Mouse (Mus musculus): ENCODE measurements around the gene Wdr66. TPM values are rescaled to one million over a fixed set of nuclear protein-coding genes. Genes with fewer than 3 reads are reported as not detected.

The Wdr66 gene
- polyA plus RNA-seq, 1 experiment = not detected

DNA sequence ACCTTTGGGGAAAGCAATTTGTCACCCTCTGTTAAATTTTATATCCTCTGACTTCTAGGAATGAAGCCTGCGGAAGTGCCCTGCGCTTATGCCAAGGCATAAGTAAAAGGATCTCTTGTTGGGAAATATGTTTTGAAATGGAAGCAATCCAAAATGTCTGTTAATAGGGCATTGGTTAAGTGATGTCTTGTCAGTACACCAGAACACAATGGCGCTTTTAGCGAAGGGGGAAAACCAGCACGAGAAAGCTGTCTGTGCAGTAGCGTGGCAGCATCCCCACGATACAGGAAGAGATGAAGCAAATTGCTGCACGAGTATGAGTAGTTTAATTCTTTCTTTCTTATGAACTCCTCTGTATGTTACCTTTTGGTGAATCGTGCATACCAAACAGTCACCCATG, 42.8 kb downstream of the Wdr66 start:
- no peaks in the 10 kb centered on the region for H3K9me3 ChIP-seq (replicated peaks; ENCODE audit: control insufficient read depth, insufficient read depth, low read length, poor library complexity, severe bottlenecking)
- H3K4me1 ChIP-seq (ENCODE audit: control insufficient read depth, insufficient read depth, low read length) = no peaks in the 10 kb centered on the region
- H3K4me3 ChIP-seq (ENCODE audit: low read depth, low read length) = no peak overlapping the region
- H3K9ac ChIP-seq (ENCODE audit: low read depth, poor library complexity, severe bottlenecking) = no peak overlapping the region
- H3K27me3 ChIP-seq (ENCODE audit: control insufficient read depth, insufficient read depth, low read length, poor library complexity, severe bottlenecking) = no peaks in the 10 kb centered on the region
- TF ChIP-seq EP300 (IDR thresholded peaks at IDR 0.05; ENCODE audit: insufficient read depth, low read depth, low read length) (no peak), POLR2A (IDR thresholded peaks at IDR 0.05; ENCODE audit: insufficient read depth, low read length) (no peak), CTCF (IDR thresholded peaks at IDR 0.05; ENCODE audit: low read depth, low read length) (no peak)
- no peak overlapping the region for H3K27ac ChIP-seq (ENCODE audit: insufficient read depth, low read length)
- H3K36me3 ChIP-seq (ENCODE audit: control insufficient read depth, insufficient read depth, low read length, poor library complexity, severe bottlenecking) = no peaks in the 10 kb centered on the region

DNA sequence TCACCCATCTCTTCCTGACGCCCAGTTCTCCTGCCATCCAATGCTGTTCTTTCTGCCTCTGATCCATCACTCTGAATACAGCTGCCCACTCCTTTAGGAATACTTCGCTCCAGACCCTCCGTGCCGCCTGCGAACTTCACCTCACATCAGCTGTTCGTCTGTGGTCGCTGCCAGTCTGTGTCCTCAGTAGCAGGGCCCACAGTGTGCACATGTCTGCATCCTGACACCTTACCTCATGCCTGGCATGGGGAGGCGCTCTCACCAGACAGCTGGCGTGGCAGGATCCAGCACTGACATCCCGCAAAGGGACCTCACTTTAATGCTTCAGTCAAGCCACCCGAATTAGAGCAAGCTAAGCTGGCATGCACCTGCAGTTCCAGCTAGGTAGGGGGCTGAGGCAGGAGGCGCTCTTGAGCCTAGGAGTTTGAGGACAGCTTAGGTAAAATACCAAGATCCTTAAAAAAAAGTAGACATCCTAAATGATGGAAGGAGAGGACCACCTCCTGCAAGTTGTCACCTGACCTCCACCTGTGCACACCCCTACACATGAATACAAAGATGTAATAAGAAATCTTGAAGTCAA, 44.4 kb downstream of the Wdr66 start:
- H3K9ac ChIP-seq (ENCODE audit: low read depth, poor library complexity, severe bottlenecking) = no peak overlapping the region
- TF ChIP-seq CTCF (IDR thresholded peaks at IDR 0.05; ENCODE audit: low read depth, low read length) (peak; percentile 60), EP300 (IDR thresholded peaks at IDR 0.05; ENCODE audit: insufficient read depth, low read depth, low read length) (no peak)
- H3K36me3 ChIP-seq (ENCODE audit: control insufficient read depth, insufficient read depth, low read length, poor library complexity, severe bottlenecking) = no peaks in the 10 kb centered on the region
- H3K27ac ChIP-seq (ENCODE audit: insufficient read depth, low read length) = no peak overlapping the region
- no peaks in the 10 kb centered on the region for H3K27me3 ChIP-seq (ENCODE audit: control insufficient read depth, insufficient read depth, low read length, poor library complexity, severe bottlenecking)
- H3K9me3 ChIP-seq (replicated peaks; ENCODE audit: control insufficient read depth, insufficient read depth, low read length, poor library complexity, severe bottlenecking) = no peaks in the 10 kb centered on the region
- no peak overlapping the region for H3K4me3 ChIP-seq (ENCODE audit: low read depth, low read length)
- H3K4me1 ChIP-seq (ENCODE audit: control insufficient read depth, insufficient read depth, low read length) = no peaks in the 10 kb centered on the region

DNA sequence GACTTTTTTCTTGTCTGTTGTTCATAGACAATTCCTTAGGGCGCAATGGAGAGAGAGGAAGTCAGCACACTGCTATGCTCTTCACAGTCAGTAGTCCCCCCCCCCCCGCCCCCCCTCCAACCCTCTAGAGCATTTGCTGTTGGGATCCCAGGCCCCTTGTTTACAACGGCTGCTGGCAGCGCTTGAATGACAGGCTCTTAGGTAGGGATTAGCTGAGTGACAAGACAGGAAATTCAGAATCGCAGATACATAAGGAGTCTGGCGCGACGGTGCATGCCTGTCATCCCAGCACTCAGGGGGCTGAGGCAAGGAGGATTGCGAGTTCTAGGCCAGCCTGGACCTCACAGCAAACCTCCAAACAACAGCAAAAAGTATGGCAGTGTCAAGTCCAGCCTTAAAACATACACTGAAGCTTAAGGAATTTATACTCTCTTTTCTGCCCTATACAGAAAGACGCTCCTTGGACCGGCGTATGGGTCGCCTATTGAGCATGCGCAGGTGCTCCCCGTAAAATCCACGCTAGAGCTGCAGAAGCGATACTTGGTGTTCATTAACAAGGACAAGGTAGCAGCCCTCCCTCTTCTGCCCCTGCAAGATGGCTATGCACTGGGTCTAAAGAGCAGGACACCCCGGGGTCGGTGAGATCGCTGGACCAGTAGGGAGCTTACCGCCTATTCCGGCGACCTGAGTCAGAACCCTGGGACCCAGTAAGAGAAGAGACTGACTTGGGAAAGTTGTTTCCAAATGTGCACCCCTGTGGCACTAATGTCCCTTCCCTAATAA, 45.3 kb downstream of the Wdr66 start:
- Histone ChIP-seq H3K27me3 (ENCODE audit: control insufficient read depth, insufficient read depth, low read length, poor library complexity, severe bottlenecking) (no peaks in the 10 kb centered on the region), H3K27ac (ENCODE audit: insufficient read depth, low read length) (no peak overlapping the region), H3K4me3 (ENCODE audit: low read depth, low read length) (no peak overlapping the region), H3K4me1 (ENCODE audit: control insufficient read depth, insufficient read depth, low read length) (no peaks in the 10 kb centered on the region), H3K36me3 (ENCODE audit: control insufficient read depth, insufficient read depth, low read length, poor library complexity, severe bottlenecking) (no peaks in the 10 kb centered on the region), H3K9ac (ENCODE audit: low read depth, poor library complexity, severe bottlenecking) (no peak overlapping the region), H3K9me3 (replicated peaks; ENCODE audit: control insufficient read depth, insufficient read depth, low read length, poor library complexity, severe bottlenecking) (no peaks in the 10 kb centered on the region)
- TF ChIP-seq POLR2A (IDR thresholded peaks at IDR 0.05; ENCODE audit: insufficient read depth, low read length) (no peak), EP300 (IDR thresholded peaks at IDR 0.05; ENCODE audit: insufficient read depth, low read depth, low read length) (no peak), CTCF (IDR thresholded peaks at IDR 0.05; ENCODE audit: low read depth, low read length) (no peak)

DNA sequence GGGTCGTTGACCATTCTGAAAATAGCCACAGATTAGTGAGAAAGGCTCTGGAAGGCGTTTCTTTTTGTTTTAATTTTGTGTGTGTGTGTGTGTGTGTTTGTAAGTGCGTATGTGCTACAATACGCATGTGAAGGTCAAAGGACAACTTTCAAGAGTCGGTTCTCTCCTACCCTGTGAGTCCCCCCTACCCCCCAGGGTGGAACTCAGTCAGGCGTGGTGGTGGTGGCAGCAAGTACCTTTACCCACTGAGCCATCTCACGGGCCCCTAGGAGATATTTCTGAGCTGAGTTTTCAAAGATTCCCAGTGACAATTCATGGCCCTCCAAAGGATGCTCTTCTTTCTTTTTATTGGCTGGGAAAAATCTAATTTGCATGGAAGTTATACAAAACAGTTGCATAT, 45.9 kb downstream of the Wdr66 start:
- TF ChIP-seq CTCF (IDR thresholded peaks at IDR 0.05; ENCODE audit: low read depth, low read length) (no peak), POLR2A (IDR thresholded peaks at IDR 0.05; ENCODE audit: insufficient read depth, low read length) (no peak), EP300 (IDR thresholded peaks at IDR 0.05; ENCODE audit: insufficient read depth, low read depth, low read length) (no peak)
- Histone ChIP-seq H3K9ac (ENCODE audit: low read depth, poor library complexity, severe bottlenecking) (no peak overlapping the region), H3K27me3 (ENCODE audit: control insufficient read depth, insufficient read depth, low read length, poor library complexity, severe bottlenecking) (no peaks in the 10 kb centered on the region), H3K9me3 (replicated peaks; ENCODE audit: control insufficient read depth, insufficient read depth, low read length, poor library complexity, severe bottlenecking) (no peaks in the 10 kb centered on the region), H3K4me3 (ENCODE audit: low read depth, low read length) (no peak overlapping the region), H3K36me3 (ENCODE audit: control insufficient read depth, insufficient read depth, low read length, poor library complexity, severe bottlenecking) (no peaks in the 10 kb centered on the region), H3K27ac (ENCODE audit: insufficient read depth, low read length) (no peak overlapping the region), H3K4me1 (ENCODE audit: control insufficient read depth, insufficient read depth, low read length) (no peaks in the 10 kb centered on the region)

DNA sequence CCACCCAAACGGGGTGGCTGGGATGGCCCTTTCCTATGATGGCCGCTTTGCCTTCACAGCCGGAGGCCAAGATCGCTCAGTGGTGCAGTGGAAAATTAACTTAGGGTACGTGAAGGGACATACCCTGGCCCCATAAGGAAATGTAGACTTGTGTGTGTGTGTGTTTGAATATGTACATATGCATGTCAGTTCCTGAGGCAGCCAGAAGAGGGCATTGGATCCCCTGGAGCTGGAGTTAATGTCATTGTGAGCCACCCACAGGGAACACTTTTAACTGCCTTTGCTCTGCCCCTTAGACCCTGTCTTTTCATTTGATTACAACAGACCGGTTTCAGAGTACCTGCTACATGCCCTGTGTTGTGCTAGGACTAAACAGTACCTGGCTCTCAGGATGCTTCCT, 46.6 kb downstream of the Wdr66 start:
- Histone ChIP-seq H3K9me3 (replicated peaks; ENCODE audit: control insufficient read depth, insufficient read depth, low read length, poor library complexity, severe bottlenecking) (no peaks in the 10 kb centered on the region), H3K36me3 (ENCODE audit: control insufficient read depth, insufficient read depth, low read length, poor library complexity, severe bottlenecking) (no peaks in the 10 kb centered on the region), H3K27ac (ENCODE audit: insufficient read depth, low read length) (no peak overlapping the region), H3K27me3 (ENCODE audit: control insufficient read depth, insufficient read depth, low read length, poor library complexity, severe bottlenecking) (no peaks in the 10 kb centered on the region), H3K4me1 (ENCODE audit: control insufficient read depth, insufficient read depth, low read length) (no peaks in the 10 kb centered on the region), H3K9ac (ENCODE audit: low read depth, poor library complexity, severe bottlenecking) (no peak overlapping the region), H3K4me3 (ENCODE audit: low read depth, low read length) (no peak overlapping the region)
- TF ChIP-seq POLR2A (IDR thresholded peaks at IDR 0.05; ENCODE audit: insufficient read depth, low read length) = no peak
- TF ChIP-seq CTCF (IDR thresholded peaks at IDR 0.05; ENCODE audit: low read depth, low read length) = peak; percentile 35

DNA sequence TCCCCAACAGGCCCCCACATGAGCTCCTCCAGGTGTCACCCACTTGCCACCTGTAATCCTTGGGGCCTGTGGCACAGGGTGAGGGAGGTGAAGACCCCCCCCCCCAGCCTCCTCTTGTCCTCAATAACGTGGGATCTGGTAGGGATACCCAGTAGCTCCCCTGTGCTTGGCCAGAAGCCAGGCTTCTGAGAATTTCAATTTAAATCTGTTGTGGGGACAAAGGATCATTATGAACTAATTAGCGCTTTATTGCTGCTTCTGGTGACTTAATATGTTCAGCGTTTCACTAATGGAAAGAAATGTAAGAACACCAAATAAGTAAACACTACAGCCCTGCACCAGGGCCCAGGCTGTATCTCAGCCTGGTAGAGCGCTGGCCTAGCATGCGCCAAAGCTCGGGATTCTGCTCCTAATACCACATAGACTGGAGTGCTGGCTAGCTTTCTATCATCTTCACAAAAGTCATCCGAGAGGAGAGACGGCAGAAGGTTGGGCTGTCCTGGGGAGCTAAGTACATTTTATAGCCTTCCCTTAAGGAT, 48.7 kb downstream of the Wdr66 start:
- no peaks in the 10 kb centered on the region for H3K27me3 ChIP-seq (ENCODE audit: control insufficient read depth, insufficient read depth, low read length, poor library complexity, severe bottlenecking)
- no peaks in the 10 kb centered on the region for H3K9me3 ChIP-seq (replicated peaks; ENCODE audit: control insufficient read depth, insufficient read depth, low read length, poor library complexity, severe bottlenecking)
- no peak for TF ChIP-seq POLR2A (IDR thresholded peaks at IDR 0.05; ENCODE audit: insufficient read depth, low read length)
- no peak for TF ChIP-seq CTCF (IDR thresholded peaks at IDR 0.05; ENCODE audit: low read depth, low read length)
- TF ChIP-seq EP300 (IDR thresholded peaks at IDR 0.05; ENCODE audit: insufficient read depth, low read depth, low read length) = no peak
- H3K27ac ChIP-seq (ENCODE audit: insufficient read depth, low read length) = no peak overlapping the region
- H3K4me1 ChIP-seq (ENCODE audit: control insufficient read depth, insufficient read depth, low read length) = no peaks in the 10 kb centered on the region
- H3K36me3 ChIP-seq (ENCODE audit: control insufficient read depth, insufficient read depth, low read length, poor library complexity, severe bottlenecking) = no peaks in the 10 kb centered on the region
- H3K9ac ChIP-seq (ENCODE audit: low read depth, poor library complexity, severe bottlenecking) = no peak overlapping the region
- H3K4me3 ChIP-seq (ENCODE audit: low read depth, low read length) = no peak overlapping the region
